Mouse (Mus musculus): ENCODE data around the gene Fam71d.

Fam71d gene

GRCm38 (mm10) chr12:78691325-78691724 lies at the start of gene Fam71d:
Gene Fam71d (plus strand): TSS chr12:78691535.
- no peak for DNase-seq (ENCODE audit: extremely low read depth, low read depth)

GRCm38 (mm10) chr12:78643691-78644090 lies 47.6 kb upstream of the Fam71d start:
- no peak for DNase-seq (ENCODE audit: extremely low read depth, low read depth)

- peak; percentile 36 for DNase-seq (ENCODE audit: extremely low read depth, low read depth)
Observed at GRCm38 (mm10) chr12:78645282-78645681, 46.1 kb upstream of the Fam71d start.

- no peak for DNase-seq (ENCODE audit: extremely low read depth, low read depth)
Observed at GRCm38 (mm10) chr12:78659718-78660304, 31.5 kb upstream of the Fam71d start.

GRCm38 (mm10) chr12:78678101-78678806 lies 13.1 kb upstream of the Fam71d start:
- no peak for DNase-seq (ENCODE audit: extremely low read depth, low read depth)

- no peak for DNase-seq (ENCODE audit: extremely low read depth, low read depth)
Observed at GRCm38 (mm10) chr12:78678807-78679189, 12.5 kb upstream of the Fam71d start.

- DNase-seq (ENCODE audit: extremely low read depth, low read depth) = no peak
Observed at GRCm38 (mm10) chr12:78681048-78681447, 10.3 kb upstream of the Fam71d start.

GRCm38 (mm10) chr12:78682279-78682678 lies 9.1 kb upstream of the Fam71d start:
- DNase-seq (ENCODE audit: extremely low read depth, low read depth) = no peak

GRCm38 (mm10) chr12:78685669-78686215 lies 5.6 kb upstream of the Fam71d start:
- no peak for DNase-seq (ENCODE audit: extremely low read depth, low read depth)

- DNase-seq (ENCODE audit: extremely low read depth, low read depth) = no peak
Observed at GRCm38 (mm10) chr12:78688876-78689275, 2.5 kb upstream of the Fam71d start.

GRCm38 (mm10) chr12:78693281-78693680 lies 1.9 kb downstream of the Fam71d start:
- DNase-seq (ENCODE audit: extremely low read depth, low read depth) = no peak

- no peak for DNase-seq (ENCODE audit: extremely low read depth, low read depth)
Observed at GRCm38 (mm10) chr12:78717783-78718182, 26.4 kb downstream of the Fam71d start.

- DNase-seq (ENCODE audit: extremely low read depth, low read depth) = no peak
Observed at GRCm38 (mm10) chr12:78727723-78728122, 36.4 kb downstream of the Fam71d start.

- DNase-seq (ENCODE audit: extremely low read depth, low read depth) = no peak
Observed at GRCm38 (mm10) chr12:78739633-78740032, 48.3 kb downstream of the Fam71d start.

- DNase-seq (ENCODE audit: extremely low read depth, low read depth) = no peak
Observed at GRCm38 (mm10) chr12:78740289-78740688, 49.0 kb downstream of the Fam71d start.

- DNase-seq (ENCODE audit: extremely low read depth, low read depth) = no peak
Observed at GRCm38 (mm10) chr12:78746226-78746625, 54.9 kb downstream of the Fam71d start.

- no peak for DNase-seq (ENCODE audit: extremely low read depth, low read depth)
Observed at GRCm38 (mm10) chr12:78747406-78747805, 56.1 kb downstream of the Fam71d start.

GRCm38 (mm10) chr12:78748113-78748512 lies 56.8 kb downstream of the Fam71d start:
- DNase-seq (ENCODE audit: extremely low read depth, low read depth) = no peak

- peak; percentile 71 for DNase-seq (ENCODE audit: extremely low read depth, low read depth)
Observed at GRCm38 (mm10) chr12:78748557-78749377, 57.4 kb downstream of the Fam71d start, which contains the start of gene Mpp5. Gene Mpp5 (plus strand): TSS chr12:78748907.

- DNase-seq (ENCODE audit: extremely low read depth, low read depth) = peak; percentile 45
Observed at GRCm38 (mm10) chr12:78749378-78749801, 58.1 kb downstream of the Fam71d start.

GRCm38 (mm10) chr12:78761979-78762378 lies 70.6 kb downstream of the Fam71d start:
- DNase-seq (ENCODE audit: extremely low read depth, low read depth) = no peak

All from MEL-GATA-1-ER (cell line).